Mouse (Mus musculus) adrenal gland, adult (tissue): Measurements from ENCODE around the gene Sec22b.

Experiments
- DNase-seq, 2 experiments: peaks; one replicate each; pipeline ENCODE4 v3.0.0; 2022 to 2023; ENCODE audit warnings: low spot score in 1 of 2; ENCODE audit not compliant: inconsistent age in 2 of 2

Sec22b gene

DNA sequence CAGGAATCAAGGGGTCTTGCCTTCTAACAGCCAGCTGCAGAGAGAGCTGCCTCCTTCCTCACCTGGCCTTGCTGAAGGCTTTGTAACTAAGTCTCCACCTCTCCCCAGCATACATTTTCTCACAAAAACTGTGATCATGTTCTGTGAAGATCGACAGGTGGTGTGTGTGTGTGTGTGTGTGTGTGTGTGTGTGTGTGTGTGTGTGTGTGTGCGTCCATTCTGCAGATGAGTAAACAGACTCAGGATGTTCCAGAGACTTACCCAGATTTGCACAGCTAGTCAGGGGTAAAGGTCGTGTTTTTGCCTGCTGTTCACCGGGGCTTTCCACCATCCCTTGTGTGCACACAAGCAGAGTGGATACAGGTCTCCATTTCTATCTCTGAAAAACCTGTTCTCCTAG, 71.7 kb downstream of the Sec22b start:
- DNase-seq = no peak
